Mouse (Mus musculus): ENCODE measurements around the gene Tjp3.

- TF ChIP-seq POLR2A (IDR thresholded peaks at IDR 0.05; ENCODE audit: low read depth, low read length) = peak; percentile 52
- no peak for TF ChIP-seq CTCF (conservative IDR thresholded peaks at IDR 0.05; ENCODE audit: insufficient read depth, insufficient read length, low read depth, low read length)
Observed at GRCm38 (mm10) chr10:81232580-81233225, 58.7 kb downstream of the Tjp3 start, which contains the start of gene Zfr2.

Measured in kidney, adult 2 months (tissue).